Comparison of ENCODE assay signal across 22 mouse cellular contexts in genomic region chr6:112694492-112694891, GRCm38 (mm10). TPM values are rescaled to one million over a fixed set of nuclear protein-coding genes. Genes with fewer than 3 reads are reported as not detected.
DNase-seq lines count a peak whose midpoint lies in the region; ATAC-seq and TF ChIP-seq lines count a peak whose summit lies in the region.
"Had no signal": no experiment of that assay in that cellular context is flagged by ENCODE, and none has a peak within 500 bp of the region (broad histone marks: within the 10 kb centered on the region; RNA-seq: fewer than 3 reads in every experiment).

No protein-coding gene starts in this region.

- no peak overlapping the region for H3K27ac ChIP-seq in limb, embryonic 13.5 days
- H3K27ac ChIP-seq in limb, embryonic 10.5 days, result no peak overlapping the region
- no peak overlapping the region for H3K27ac ChIP-seq in testis, adult 2 months (ENCODE audit: control insufficient read depth, insufficient read depth, low read depth, low read length)
- H3K27ac ChIP-seq in liver, embryonic 13.5 days, result no peak overlapping the region; the same call in 1 of the 2 replicates
- H3K27ac ChIP-seq: embryonic facial prominence, embryonic 13.5 days; forebrain, embryonic 10.5 days; heart, adult 2 months; heart, embryonic 15.5 days; hindbrain, embryonic 13.5 days; hindbrain, postnatal 0 days had no signal

- 89% methylated on average over 5 of the region's 5 CpGs for WGBS in limb, embryonic 13.5 days
- 95% methylated on average over 5 of the region's 5 CpGs for WGBS in limb, embryonic 10.5 days
- WGBS in liver, embryonic 13.5 days (ENCODE audit: insufficient replicate concordance), result 96% methylated on average over 5 of the region's 5 CpGs

- ATAC-seq in limb, embryonic 13.5 days (ENCODE audit: low FRiP score, low read depth), result no peak
- ATAC-seq in liver, embryonic 13.5 days (ENCODE audit: low read depth), result no peak
- ATAC-seq: forebrain, embryonic 14.5 days; hindbrain, postnatal 0 days had no signal

- no peak for TF ChIP-seq POLR2A in testis, adult 2 months (IDR thresholded peaks at IDR 0.05; ENCODE audit: control insufficient read depth, low read depth, low read length)

- no peak overlapping the region for H3K9ac ChIP-seq in limb, embryonic 13.5 days
- H3K9ac ChIP-seq in liver, embryonic 13.5 days, result peak overlapping the region; percentile 82; the same call in 1 of the 2 replicates
- H3K9ac ChIP-seq: embryonic facial prominence, embryonic 13.5 days; heart, embryonic 15.5 days; hindbrain, embryonic 13.5 days had no signal

- H3K4me3 ChIP-seq in limb, embryonic 13.5 days, result no peak overlapping the region
- no peak overlapping the region for H3K4me3 ChIP-seq in limb, embryonic 10.5 days
- H3K4me3 ChIP-seq in testis, adult 2 months (ENCODE audit: control insufficient read depth, low read depth, low read length), result peak overlapping the region; percentile 29
- peak overlapping the region; percentile 73 for H3K4me3 ChIP-seq in liver, embryonic 13.5 days (replicated peaks)
- H3K4me3 ChIP-seq: embryonic facial prominence, embryonic 13.5 days; heart, adult 2 months; heart, embryonic 15.5 days; hindbrain, embryonic 13.5 days had no signal

- peaks cover 10% of the 10 kb centered on the region for H3K27me3 ChIP-seq in limb, embryonic 13.5 days
- H3K27me3 ChIP-seq in limb, embryonic 10.5 days (ENCODE audit: low read depth, poor library complexity, severe bottlenecking), result peaks cover 16% of the 10 kb centered on the region; the same call in 1 of the 2 replicates
- no peaks in the 10 kb centered on the region for H3K27me3 ChIP-seq in testis, adult 2 months (ENCODE audit: control insufficient read depth, insufficient read depth, low read length)
- H3K27me3 ChIP-seq in liver, embryonic 13.5 days, result 0 out of 2 replicates have a peak, but pooled peaks cover 3% of the 10 kb centered on the region
- H3K27me3 ChIP-seq: embryonic facial prominence, embryonic 13.5 days; hindbrain, embryonic 13.5 days had no signal

- no peak for TF ChIP-seq CTCF in testis, adult 2 months (IDR thresholded peaks at IDR 0.05; ENCODE audit: control insufficient read depth, insufficient read depth, insufficient replicate concordance, low read depth, low read length)

- H3K9me3 ChIP-seq in limb, embryonic 13.5 days, result no peaks in the 10 kb centered on the region
- no peaks in the 10 kb centered on the region for H3K9me3 ChIP-seq in limb, embryonic 10.5 days (replicated peaks)
- no peaks in the 10 kb centered on the region for H3K9me3 ChIP-seq in liver, embryonic 13.5 days (replicated peaks)
- H3K9me3 ChIP-seq: embryonic facial prominence, embryonic 13.5 days; forebrain, embryonic 10.5 days; heart, embryonic 15.5 days; hindbrain, embryonic 13.5 days had no signal

- 0 out of 2 replicates have a peak overlapping the region, but pooled peaks have one; percentile 80 for H3K4me2 ChIP-seq in limb, embryonic 13.5 days (replicated peaks)
- peak overlapping the region; percentile 70; the same call in 1 of the 2 replicates for H3K4me2 ChIP-seq in liver, embryonic 13.5 days
- H3K4me2 ChIP-seq: heart, embryonic 11.5 days; heart, embryonic 15.5 days; hindbrain, embryonic 13.5 days had no signal

- peaks cover 11% of the 10 kb centered on the region for H3K4me1 ChIP-seq in limb, embryonic 13.5 days
- H3K4me1 ChIP-seq in limb, embryonic 10.5 days, result peaks cover 10% of the 10 kb centered on the region
- peaks cover 6% of the 10 kb centered on the region for H3K4me1 ChIP-seq in testis, adult 2 months (ENCODE audit: control insufficient read depth, insufficient read depth, low read length)
- H3K4me1 ChIP-seq in liver, embryonic 13.5 days (replicated peaks), result peaks cover 23% of the 10 kb centered on the region

- DNase-seq in limb, embryonic 10.5 days (ENCODE audit: low spot score), result no peak
- no peak for DNase-seq in testis, postnatal 10 days (ENCODE audit: low spot score)
- DNase-seq in liver, embryonic 13.5 days, result no peak
- no peak for DNase-seq in ovary, postnatal 14 days (ENCODE audit: low spot score)
- no peak for DNase-seq in neural tube, embryonic 10.5 days (ENCODE audit: extremely low spot score, low spot score)
- no peak for DNase-seq in frontal cortex, adult 2 months (ENCODE audit: extremely low spot score in 1 of 2, low spot score in 1 of 2)
- DNase-seq: adrenal gland, postnatal 10 days; cerebellum, adult 11 months; cerebellum, adult 8-10 months; cerebellum, postnatal 25 days; gastrocnemius, postnatal 10 days; heart, adult 2 months; heart, postnatal 14 days had no signal

- H3K36me3 ChIP-seq in limb, embryonic 13.5 days, result 0 out of 2 replicates have a peak, but pooled peaks cover 9% of the 10 kb centered on the region
- peaks cover 35% of the 10 kb centered on the region for H3K36me3 ChIP-seq in limb, embryonic 10.5 days
- peaks cover 3% of the 10 kb centered on the region; the same call in 1 of the 2 replicates for H3K36me3 ChIP-seq in testis, adult 2 months (ENCODE audit: control insufficient read depth, insufficient read depth, low read length)
- peaks cover 28% of the 10 kb centered on the region for H3K36me3 ChIP-seq in liver, embryonic 13.5 days
- H3K36me3 ChIP-seq: hindbrain, embryonic 13.5 days had no signal

RNA-seq across cellular contexts. Expression of gene Rad18, which starts 2.0 kb away (rescaled TPM):
- polyA plus RNA-seq in limb, embryonic 13.5 days (2015; fragmentation: Nextera tagmentation; extraction: Ambion mirVana), result 41.8 and 43.6 TPM in 2 replicates
- 55.0 and 59.0 TPM in 2 replicates for polyA plus RNA-seq in limb, embryonic 10.5 days (2016; fragmentation: Nextera tagmentation; extraction: Ambion mirVana)
- polyA plus RNA-seq in testis, adult 2 months (2012; rRNA removed), result 21.1 and 24.1 TPM in 2 replicates
- polyA plus RNA-seq in liver, embryonic 13.5 days (2015; fragmentation: Nextera tagmentation; extraction: Ambion mirVana), result 30.7 and 36.7 TPM in 2 replicates
- polyA plus RNA-seq in frontal cortex, adult 2 months (2012; rRNA removed), result 4.4 and 5.4 TPM in 2 replicates

Comparison
In these comparisons a context has a peak if more than half of its experiments do, and no peak if none do; other contexts are left out.
1. H3K4me3 ChIP-seq: peak in testis, adult 2 months (single experiment) and liver, embryonic 13.5 days (single experiment); none in limb, embryonic 13.5 days (single experiment) and limb, embryonic 10.5 days (single experiment).